Comparison of ENCODE assay signal across 9 mouse cellular contexts in the genomic region with DNA sequence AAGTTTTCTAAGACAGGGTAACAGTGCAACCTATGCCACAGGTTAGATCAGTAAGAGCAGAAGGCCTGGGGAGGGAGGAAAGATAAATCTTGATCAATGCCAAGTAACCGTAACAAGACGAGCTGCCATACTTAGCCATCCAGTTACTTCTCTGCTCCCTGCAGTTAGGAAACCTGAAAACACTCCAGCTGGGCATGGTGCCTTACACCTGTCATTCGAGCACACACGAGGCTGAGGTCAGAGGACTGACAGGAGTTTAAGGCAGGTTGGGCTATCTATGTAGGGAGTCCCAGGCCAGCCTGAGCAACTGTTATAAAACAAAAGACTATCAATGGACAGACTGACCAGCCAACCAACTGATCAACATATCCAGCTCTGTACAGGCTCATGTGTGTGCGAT.
"Had no signal": no experiment of that assay in that cellular context is flagged by ENCODE, and none has a peak within 500 bp of the region (broad histone marks: within the 10 kb centered on the region; RNA-seq: fewer than 3 reads in every experiment).

No protein-coding gene starts in this region.

- DNase-seq: kidney, adult 18-20 months; kidney, adult 9 months; layer of hippocampus, adult 9-11 months; liver; liver, embryonic 13.5 days; lung, embryonic 14.5 days; retina, postnatal 1 day; right cerebral cortex, postnatal 25 days; thymus, postnatal 25 days had no signal
